Mouse (Mus musculus): Measurements from ENCODE around the gene Nhlh1.

- no peak for TF ChIP-seq CTCF (conservative IDR thresholded peaks at IDR 0.05; ENCODE audit: insufficient read depth, insufficient read length, low read depth, low read length)
- TF ChIP-seq POLR2A (IDR thresholded peaks at IDR 0.05; ENCODE audit: low read depth, low read length), result no peak
These were observed 48.0 kb downstream of the Nhlh1 start for GRCm38 (mm10) chr1:172009406-172009805.

Measured in kidney, adult 2 months (tissue).